11 mouse cellular contexts compared by ENCODE assay signal in the genomic region with DNA sequence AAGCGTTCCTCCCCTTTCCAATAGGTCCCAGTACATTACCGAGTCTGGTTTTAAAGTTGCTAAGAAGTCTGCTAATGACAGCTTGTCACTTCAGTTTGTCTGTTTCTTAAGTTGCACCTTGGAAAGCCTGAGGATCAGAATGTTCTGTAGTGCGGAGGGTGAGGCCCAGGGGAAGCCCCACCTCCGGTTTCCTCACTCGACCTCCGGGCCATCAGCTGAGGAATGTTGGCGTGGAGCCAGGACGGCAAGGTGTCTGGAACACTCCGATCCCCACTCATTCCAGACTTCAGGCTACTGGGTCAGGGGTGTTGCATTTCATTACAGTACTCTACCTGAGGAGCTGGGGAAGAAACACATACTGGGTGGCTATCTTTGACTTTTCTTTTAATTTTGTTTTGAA.
A peak's percentile ranks its signal among the peaks of the same experiment; 100 is the strongest.
DNase-seq lines count a peak whose midpoint lies in the region; ATAC-seq lines count a peak whose summit lies in the region.
"Had no signal": no experiment of that assay in that cellular context is flagged by ENCODE, and none has a peak within 500 bp of the region (broad histone marks: within the 10 kb centered on the region; RNA-seq: fewer than 3 reads in every experiment).

No protein-coding gene starts in this region.

- WGBS in heart, embryonic 14.5 days: 18% methylated on average over 9 of the region's 9 CpGs
- 76% methylated on average over 9 of the region's 9 CpGs for WGBS in limb, embryonic 10.5 days
- WGBS in stomach, embryonic 16.5 days: 35% methylated on average over 9 of the region's 9 CpGs

- no peak overlapping the region for H3K9ac ChIP-seq in heart, embryonic 14.5 days (ENCODE audit: low read length)
- H3K9ac ChIP-seq in stomach, embryonic 16.5 days (ENCODE audit: low read length): no peak overlapping the region
- H3K9ac ChIP-seq: embryonic facial prominence, embryonic 15.5 days; neural tube, embryonic 13.5 days had no signal

- H3K9me3 ChIP-seq in heart, embryonic 14.5 days (ENCODE audit: control insufficient read depth, low read length): no peaks in the 10 kb centered on the region
- H3K9me3 ChIP-seq in limb, embryonic 10.5 days (replicated peaks): no peaks in the 10 kb centered on the region
- no peaks in the 10 kb centered on the region for H3K9me3 ChIP-seq in stomach, embryonic 16.5 days (replicated peaks; ENCODE audit: control insufficient read depth, low read length)
- H3K9me3 ChIP-seq: embryonic facial prominence, embryonic 15.5 days; G1E; neural tube, embryonic 13.5 days had no signal

- H3K36me3 ChIP-seq in heart, embryonic 14.5 days (ENCODE audit: control insufficient read depth, insufficient read depth, low read length): 0 out of 2 replicates have a peak, but pooled peaks cover 3% of the 10 kb centered on the region
- H3K36me3 ChIP-seq in limb, embryonic 10.5 days: 0 out of 2 replicates have a peak, but pooled peaks cover 5% of the 10 kb centered on the region
- H3K36me3 ChIP-seq in stomach, embryonic 16.5 days (ENCODE audit: control insufficient read depth, insufficient read depth, low read length): no peaks in the 10 kb centered on the region

- peaks cover 10 to 14% of the 10 kb centered on the region in 2 experiments for H3K4me1 ChIP-seq in heart, embryonic 14.5 days (ENCODE audit: control insufficient read depth in 2 of 2, insufficient read depth in 2 of 2, low read length in 2 of 2)
- peaks cover 8% of the 10 kb centered on the region; the same call in 1 of the 2 replicates for H3K4me1 ChIP-seq in limb, embryonic 10.5 days
- H3K4me1 ChIP-seq in stomach, embryonic 16.5 days (ENCODE audit: control insufficient read depth, insufficient read depth, low read length): no peaks in the 10 kb centered on the region
- H3K4me1 ChIP-seq: neural tube, embryonic 13.5 days had no signal

- peak overlapping the region; percentile 19 to 27; a peak in 1 of 4 replicates for H3K27ac ChIP-seq in heart, embryonic 14.5 days (replicated peaks in 1 of 2; ENCODE audit: control insufficient read depth in 1 of 2, insufficient read depth in 1 of 2, low read depth in 2 of 2, low read length in 2 of 2)
- no peak overlapping the region for H3K27ac ChIP-seq in limb, embryonic 10.5 days
- no peak overlapping the region for H3K27ac ChIP-seq in stomach, embryonic 16.5 days (ENCODE audit: low read length)
- H3K27ac ChIP-seq: embryonic facial prominence, embryonic 15.5 days; neural tube, embryonic 13.5 days had no signal

- H3K4me2 ChIP-seq in heart, embryonic 14.5 days (ENCODE audit: low read length): no peak overlapping the region
- no peak overlapping the region for H3K4me2 ChIP-seq in stomach, embryonic 16.5 days (ENCODE audit: low read depth, low read length)
- H3K4me2 ChIP-seq: embryonic facial prominence, embryonic 15.5 days; neural tube, embryonic 13.5 days had no signal

- peak; percentile 68; the same call in 1 of the 2 replicates for ATAC-seq in heart, embryonic 14.5 days (ENCODE audit: insufficient number of reproducible peaks, insufficient read depth, low FRiP score, low read depth)
- ATAC-seq in stomach, embryonic 16.5 days (ENCODE audit: insufficient read depth, low FRiP score): peak; percentile 64; the same call in 1 of the 2 replicates

- no peak overlapping the region for H3K4me3 ChIP-seq in heart, embryonic 14.5 days (ENCODE audit: control insufficient read depth in 1 of 2, insufficient read depth in 1 of 2, low read depth in 1 of 2, low read length in 2 of 2)
- no peak overlapping the region for H3K4me3 ChIP-seq in limb, embryonic 10.5 days
- no peak overlapping the region for H3K4me3 ChIP-seq in stomach, embryonic 16.5 days (replicated peaks; ENCODE audit: low read length)
- H3K4me3 ChIP-seq: embryonic facial prominence, embryonic 15.5 days; neural tube, embryonic 13.5 days had no signal

- DNase-seq in right cerebral cortex, postnatal 4 days: peak; percentile 21
- DNase-seq in right cerebral cortex, postnatal 36 days (ENCODE audit: low spot score in 2 of 2): no peak
- peak; percentile 51 for DNase-seq in limb, embryonic 10.5 days (ENCODE audit: low spot score)
- DNase-seq in layer of hippocampus, postnatal 36 days: no peak
- no peak for DNase-seq in cerebellum, adult 9-10 months
- DNase-seq in frontal cortex, postnatal 25 days (ENCODE audit: low spot score in 2 of 2): no peak

- H3K27me3 ChIP-seq in heart, embryonic 14.5 days (ENCODE audit: control insufficient read depth, insufficient read depth, low read length): no peaks in the 10 kb centered on the region
- no peaks in the 10 kb centered on the region for H3K27me3 ChIP-seq in limb, embryonic 10.5 days (ENCODE audit: low read depth, poor library complexity, severe bottlenecking)
- H3K27me3 ChIP-seq in stomach, embryonic 16.5 days (ENCODE audit: control insufficient read depth, insufficient read depth, low read length): no peaks in the 10 kb centered on the region
- H3K27me3 ChIP-seq: embryonic facial prominence, embryonic 15.5 days; neural tube, embryonic 13.5 days had no signal

Comparison
In these comparisons a context has a peak if more than half of its experiments do, and no peak if none do; other contexts are left out.
1. DNase-seq: peak in right cerebral cortex, postnatal 4 days (single experiment) and limb, embryonic 10.5 days (single experiment); none in right cerebral cortex, postnatal 36 days (0 of 2), layer of hippocampus, postnatal 36 days (0 of 2), cerebellum, adult 9-10 months (single experiment) and frontal cortex, postnatal 25 days (0 of 2).
2. H3K27ac ChIP-seq: peak in heart, embryonic 14.5 days (2 of 2); none in limb, embryonic 10.5 days (single experiment) and stomach, embryonic 16.5 days (single experiment).